Mouse (Mus musculus): ENCODE results near the gene Mcee. TPM values are rescaled to one million over a fixed set of nuclear protein-coding genes. Genes with fewer than 3 reads are reported as not detected.

Gene Mcee
- polyA plus RNA-seq, 2 experiments, result 37.8 to 62.2 TPM

DNA sequence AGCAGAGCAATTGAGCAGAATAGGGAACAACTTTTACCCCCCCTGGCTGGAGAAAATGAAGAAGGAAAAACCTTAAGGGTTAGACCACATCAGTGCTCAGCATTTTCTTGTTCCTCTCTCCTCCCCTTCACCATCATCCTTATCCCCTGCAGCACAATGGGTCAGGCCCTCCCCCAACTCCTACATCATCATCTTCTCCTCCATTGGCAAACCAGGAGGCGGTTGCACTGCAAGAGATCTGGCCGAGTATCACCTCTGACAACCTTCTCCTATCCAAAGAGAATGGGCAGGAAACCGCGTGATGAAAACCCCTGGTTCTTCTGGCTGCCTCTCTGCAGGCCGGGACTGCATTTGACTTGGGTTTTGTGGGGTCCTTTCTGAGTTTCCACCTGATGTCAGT, 35.7 kb upstream of the Mcee start:
- Histone ChIP-seq H3K4me3 (replicated peaks; ENCODE audit: low read length) (no peak overlapping the region), H3K27ac (replicated peaks; ENCODE audit: low read depth, low read length) (no peak overlapping the region), H3K4me2 (replicated peaks; ENCODE audit: low read depth, low read length, severe bottlenecking) (no peak overlapping the region), H3K36me3 (ENCODE audit: control insufficient read depth, insufficient read depth, low read length) (peaks cover 77% of the 10 kb centered on the region), H3K9me3 (ENCODE audit: control insufficient read depth, low read length) (no peaks in the 10 kb centered on the region), H3K9ac (ENCODE audit: low read depth, low read length, severe bottlenecking) (no peak overlapping the region), H3K27me3 (ENCODE audit: control insufficient read depth, insufficient read depth, low read length) (no peaks in the 10 kb centered on the region), H3K4me1 (ENCODE audit: control insufficient read depth, insufficient read depth, low read length) (0 out of 2 replicates have a peak, but pooled peaks cover 3% of the 10 kb centered on the region)
- ATAC-seq (ENCODE audit: low FRiP score, low read depth) (no peak), DNase-seq (ENCODE audit: low spot score) (no peak)
- TF ChIP-seq POLR2A (IDR thresholded peaks at IDR 0.05; ENCODE audit: borderline replicate concordance, extremely low read depth, insufficient read depth, insufficient read length), result no peak
- 90% methylated on average over 5 of the region's 5 CpGs for WGBS

DNA sequence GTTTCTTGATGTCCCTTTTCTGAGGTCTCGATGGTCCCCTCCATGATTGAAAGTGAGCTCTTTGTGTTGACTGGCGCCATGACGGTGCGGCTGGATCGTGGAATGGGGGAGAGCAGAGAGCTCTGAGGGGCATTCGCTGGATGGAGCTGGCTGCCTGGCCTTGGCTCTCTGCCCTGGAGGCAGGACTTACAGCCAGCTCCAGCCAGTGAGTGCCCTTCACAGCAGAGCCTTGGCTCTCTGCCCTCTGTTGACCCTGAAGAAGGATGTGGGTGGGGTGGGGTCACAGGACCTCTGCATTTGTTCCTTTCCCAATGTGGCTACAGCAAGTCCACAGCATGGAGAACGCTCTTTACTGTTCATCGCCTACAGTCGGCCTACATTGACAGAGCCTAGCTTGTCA, 35.0 kb upstream of the Mcee start:
- no peaks in the 10 kb centered on the region for H3K27me3 ChIP-seq (ENCODE audit: control insufficient read depth, insufficient read depth, low read length)
- H3K9me3 ChIP-seq (ENCODE audit: control insufficient read depth, low read length), result no peaks in the 10 kb centered on the region
- ATAC-seq (ENCODE audit: low FRiP score, low read depth) (no peak), DNase-seq (ENCODE audit: low spot score) (no peak)
- WGBS, result 93% methylated on average over 9 of the region's 9 CpGs
- H3K36me3 ChIP-seq (ENCODE audit: control insufficient read depth, insufficient read depth, low read length), result peaks cover 78% of the 10 kb centered on the region
- no peak overlapping the region for H3K9ac ChIP-seq (ENCODE audit: low read depth, low read length, severe bottlenecking)
- H3K4me3 ChIP-seq (replicated peaks; ENCODE audit: low read length), result no peak overlapping the region
- H3K27ac ChIP-seq (replicated peaks; ENCODE audit: low read depth, low read length), result no peak overlapping the region
- no peak overlapping the region for H3K4me2 ChIP-seq (replicated peaks; ENCODE audit: low read depth, low read length, severe bottlenecking)
- TF ChIP-seq POLR2A (IDR thresholded peaks at IDR 0.05; ENCODE audit: borderline replicate concordance, extremely low read depth, insufficient read depth, insufficient read length), result no peak
- H3K4me1 ChIP-seq (ENCODE audit: control insufficient read depth, insufficient read depth, low read length), result 0 out of 2 replicates have a peak, but pooled peaks cover 3% of the 10 kb centered on the region

DNA sequence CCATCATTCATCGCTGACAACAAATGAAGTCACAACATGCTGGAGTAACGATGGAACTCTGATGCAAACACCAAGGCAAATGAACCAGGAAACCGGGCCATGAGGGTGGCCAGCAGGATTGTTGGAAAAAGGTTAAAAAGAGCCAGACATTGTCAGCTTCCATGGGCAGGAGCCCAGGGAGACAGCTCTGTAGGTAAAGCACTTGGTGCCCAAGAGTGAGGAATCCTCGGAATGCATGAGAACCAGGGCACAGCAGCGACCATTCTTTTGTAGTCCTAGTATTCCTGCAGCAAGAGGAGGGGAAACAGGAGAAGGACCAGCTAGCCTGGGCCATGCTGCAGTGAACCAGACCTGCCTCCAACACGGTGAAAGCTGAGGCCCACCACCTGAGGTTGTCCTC, 33.7 kb upstream of the Mcee start:
- DNase-seq (ENCODE audit: low spot score) (no peak), ATAC-seq (ENCODE audit: low FRiP score, low read depth) (no peak)
- H3K4me1 ChIP-seq (ENCODE audit: control insufficient read depth, insufficient read depth, low read length), result 0 out of 2 replicates have a peak, but pooled peaks cover 3% of the 10 kb centered on the region
- no peak overlapping the region for H3K27ac ChIP-seq (replicated peaks; ENCODE audit: low read depth, low read length)
- no peak overlapping the region for H3K4me2 ChIP-seq (replicated peaks; ENCODE audit: low read depth, low read length, severe bottlenecking)
- no peak for TF ChIP-seq POLR2A (IDR thresholded peaks at IDR 0.05; ENCODE audit: borderline replicate concordance, extremely low read depth, insufficient read depth, insufficient read length)
- no peak overlapping the region for H3K9ac ChIP-seq (ENCODE audit: low read depth, low read length, severe bottlenecking)
- 79% methylated on average over 6 of the region's 6 CpGs for WGBS
- no peaks in the 10 kb centered on the region for H3K27me3 ChIP-seq (ENCODE audit: control insufficient read depth, insufficient read depth, low read length)
- peaks cover 78% of the 10 kb centered on the region for H3K36me3 ChIP-seq (ENCODE audit: control insufficient read depth, insufficient read depth, low read length)
- H3K9me3 ChIP-seq (ENCODE audit: control insufficient read depth, low read length), result no peaks in the 10 kb centered on the region
- no peak overlapping the region for H3K4me3 ChIP-seq (replicated peaks; ENCODE audit: low read length)

DNA sequence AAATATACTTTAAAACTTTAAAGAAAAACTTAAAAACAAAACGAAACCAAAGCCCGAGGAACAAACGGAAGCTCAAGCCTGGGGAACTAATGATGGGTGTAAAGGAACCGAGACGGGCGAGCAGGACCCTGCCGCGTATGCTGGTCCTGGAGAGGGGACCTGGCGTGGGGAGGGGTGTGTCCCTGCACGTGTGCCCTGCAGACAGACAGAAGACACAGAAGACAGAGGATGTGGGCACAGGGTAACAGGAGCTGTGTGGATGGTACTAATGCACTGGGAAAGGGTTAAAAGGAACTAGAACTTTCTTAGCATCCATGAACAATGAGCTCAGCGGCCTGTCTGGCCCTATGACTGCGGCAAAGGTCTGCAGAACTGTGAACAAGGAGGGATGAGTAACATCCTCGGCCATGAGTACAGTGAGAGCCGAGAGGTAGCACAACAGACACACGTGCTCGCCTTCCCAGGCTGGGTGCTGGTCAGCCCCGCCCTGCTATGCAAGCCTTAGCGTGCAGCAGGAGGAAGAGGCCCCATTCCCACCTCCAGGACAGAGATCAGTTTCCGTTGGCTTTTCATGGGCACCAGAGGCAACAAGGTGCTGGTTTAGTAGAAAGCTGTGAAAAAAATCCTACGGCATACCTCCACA, 32.3 kb upstream of the Mcee start:
- Histone ChIP-seq H3K27ac (replicated peaks; ENCODE audit: low read depth, low read length) (peak overlapping the region; percentile 81), H3K4me2 (replicated peaks; ENCODE audit: low read depth, low read length, severe bottlenecking) (no peak overlapping the region), H3K4me3 (replicated peaks; ENCODE audit: low read length) (no peak overlapping the region), H3K27me3 (ENCODE audit: control insufficient read depth, insufficient read depth, low read length) (no peaks in the 10 kb centered on the region), H3K9ac (ENCODE audit: low read depth, low read length, severe bottlenecking) (no peak overlapping the region), H3K36me3 (ENCODE audit: control insufficient read depth, insufficient read depth, low read length) (peaks cover 77% of the 10 kb centered on the region), H3K4me1 (ENCODE audit: control insufficient read depth, insufficient read depth, low read length) (0 out of 2 replicates have a peak, but pooled peaks cover 3% of the 10 kb centered on the region), H3K9me3 (ENCODE audit: control insufficient read depth, low read length) (no peaks in the 10 kb centered on the region)
- no peak for TF ChIP-seq POLR2A (IDR thresholded peaks at IDR 0.05; ENCODE audit: borderline replicate concordance, extremely low read depth, insufficient read depth, insufficient read length)
- ATAC-seq (ENCODE audit: low FRiP score, low read depth) (peak; percentile 65; the same call in 1 of the 2 replicates), DNase-seq (ENCODE audit: low spot score) (no peak)
- WGBS, result 75% methylated on average over 20 of the region's 20 CpGs

DNA sequence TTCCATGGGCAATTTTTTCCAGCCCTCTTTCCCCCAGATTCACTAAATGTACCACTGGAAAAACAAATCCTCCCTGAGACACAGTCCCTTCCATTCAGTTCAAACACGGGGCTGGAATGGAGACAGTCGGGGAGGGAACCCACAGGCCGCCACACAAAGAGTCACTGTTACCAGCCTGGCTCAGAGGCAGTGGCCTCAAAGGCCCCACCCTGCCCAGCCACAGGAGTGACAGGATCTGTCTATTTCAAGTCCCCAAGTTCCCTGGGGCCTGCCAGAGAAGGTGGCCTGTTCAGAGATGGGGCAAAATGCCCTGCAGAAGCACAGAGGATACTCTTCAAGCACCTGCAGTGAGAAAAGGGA, 31.8 kb upstream of the Mcee start:
- Histone ChIP-seq H3K4me1 (ENCODE audit: control insufficient read depth, insufficient read depth, low read length) (0 out of 2 replicates have a peak, but pooled peaks cover 3% of the 10 kb centered on the region), H3K27me3 (ENCODE audit: control insufficient read depth, insufficient read depth, low read length) (no peaks in the 10 kb centered on the region), H3K27ac (replicated peaks; ENCODE audit: low read depth, low read length) (peak overlapping the region; percentile 81), H3K4me2 (replicated peaks; ENCODE audit: low read depth, low read length, severe bottlenecking) (no peak overlapping the region), H3K36me3 (ENCODE audit: control insufficient read depth, insufficient read depth, low read length) (peaks cover 82% of the 10 kb centered on the region), H3K9me3 (ENCODE audit: control insufficient read depth, low read length) (no peaks in the 10 kb centered on the region), H3K9ac (ENCODE audit: low read depth, low read length, severe bottlenecking) (no peak overlapping the region), H3K4me3 (replicated peaks; ENCODE audit: low read length) (no peak overlapping the region)
- TF ChIP-seq POLR2A (IDR thresholded peaks at IDR 0.05; ENCODE audit: borderline replicate concordance, extremely low read depth, insufficient read depth, insufficient read length), result no peak
- ATAC-seq (ENCODE audit: low FRiP score, low read depth) (peak; percentile 63; the same call in 1 of the 2 replicates), DNase-seq (ENCODE audit: low spot score) (peak; percentile 23)
- 76% methylated on average over 3 of the region's 3 CpGs for WGBS

Measured in limb, embryonic 14.5 days (tissue).